Mouse (Mus musculus) splenic B cell, adult 2 months (primary cell): ENCODE results near the gene Prune2.

ENCODE experiments used
- DNase-seq: peaks from one replicate; pipeline ENCODE4 v3.0.0-alpha.2; 2011; ENCODE audit warnings: low read depth, low spot score
- H3K27me3 ChIP-seq: 2 replicates; pipeline ENCODE4 v1.6.1; 2012; ENCODE audit warnings: mild to moderate bottlenecking, low read length, moderate library complexity, mixed read lengths; ENCODE audit not compliant: control insufficient read depth, poor library complexity, insufficient read depth, severe bottlenecking
- H3K36me3 ChIP-seq: 2 replicates; pipeline ENCODE4 v1.6.1; 2012; ENCODE audit warnings: mild to moderate bottlenecking, low read length, moderate library complexity, mixed read lengths; ENCODE audit not compliant: control insufficient read depth, poor library complexity, insufficient read depth, severe bottlenecking

The Prune2 gene

DNA sequence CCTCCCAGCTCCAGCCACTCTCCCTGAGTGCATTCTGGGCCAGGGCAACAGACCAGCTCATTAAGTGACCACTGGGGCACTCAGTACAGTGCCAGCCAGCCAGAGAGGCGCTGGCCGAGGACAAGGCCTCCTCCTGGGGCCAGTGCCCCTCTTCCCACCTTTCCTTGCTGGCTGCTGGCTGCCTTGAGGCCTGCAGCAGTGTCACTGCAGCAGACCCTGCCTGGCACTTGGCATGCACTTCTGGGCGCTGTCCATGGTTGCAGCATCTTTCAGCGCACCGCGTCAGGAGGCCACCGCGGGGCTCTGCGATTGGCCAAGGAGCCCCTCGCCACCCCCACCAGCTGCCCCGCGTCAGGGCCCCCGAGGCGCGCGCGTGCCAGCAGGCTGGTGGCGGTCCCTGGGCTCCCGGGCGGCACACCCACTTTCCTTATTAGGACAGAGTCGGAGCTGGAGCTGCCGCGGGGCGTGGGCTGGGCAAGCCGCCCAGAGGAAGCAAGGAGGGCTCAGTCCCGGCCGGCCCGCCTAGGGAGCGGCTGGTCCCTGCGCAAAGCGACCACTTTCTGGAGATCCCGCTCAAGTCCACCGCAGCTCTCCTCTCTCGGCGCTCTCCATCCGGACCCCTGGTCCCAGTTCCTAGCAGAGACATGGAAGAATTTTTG is at the start of gene Prune2:
TSS of gene Prune2 (plus strand) at position 506 of the 659 bp plus-strand sequence.
- H3K27me3 ChIP-seq: no peaks in the 10 kb centered on the region
- no peak for DNase-seq
- no peaks in the 10 kb centered on the region for H3K36me3 ChIP-seq

DNA sequence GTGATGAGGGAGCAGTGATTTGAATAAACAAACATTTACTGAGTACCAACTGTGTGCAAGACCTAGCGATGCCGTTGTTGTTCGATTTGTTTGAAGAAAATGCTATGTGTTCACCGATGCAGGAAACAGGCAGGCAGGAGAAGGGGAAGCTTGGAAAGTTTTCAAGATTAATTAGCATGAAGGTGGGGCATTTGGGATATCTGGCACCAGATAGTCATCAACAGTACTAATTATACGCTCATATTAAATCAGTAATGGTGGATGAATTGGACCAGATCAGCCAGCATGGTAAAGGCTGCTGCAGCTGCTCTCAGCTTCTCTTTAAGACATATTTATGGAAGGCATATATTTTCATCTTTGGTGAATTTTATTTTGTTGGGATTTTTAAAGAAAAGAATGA is 44.4 kb upstream of the Prune2 start:
- DNase-seq: no peak
- no peaks in the 10 kb centered on the region for H3K36me3 ChIP-seq
- no peaks in the 10 kb centered on the region for H3K27me3 ChIP-seq

DNA sequence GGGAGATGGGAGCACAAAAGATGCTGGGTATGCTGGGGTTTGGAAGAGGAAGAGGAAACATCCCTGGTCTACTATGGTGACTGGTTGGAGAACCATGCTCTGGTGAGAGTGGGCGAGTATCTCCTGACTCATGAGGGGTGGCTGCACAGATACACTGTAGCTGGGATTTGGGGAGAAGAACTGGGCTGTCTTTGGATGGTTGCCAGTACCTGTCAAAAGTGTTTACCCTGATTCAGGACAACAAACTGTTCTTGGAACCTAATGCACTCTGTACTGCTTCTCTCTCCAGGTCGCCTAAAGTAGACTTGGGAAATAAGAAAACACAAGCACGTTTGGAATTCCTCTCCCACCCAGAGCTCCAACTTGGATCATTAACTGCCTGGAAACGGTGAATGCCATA is 31.4 kb upstream of the Prune2 start:
- no peaks in the 10 kb centered on the region for H3K27me3 ChIP-seq
- H3K36me3 ChIP-seq: no peaks in the 10 kb centered on the region
- DNase-seq: no peak

DNA sequence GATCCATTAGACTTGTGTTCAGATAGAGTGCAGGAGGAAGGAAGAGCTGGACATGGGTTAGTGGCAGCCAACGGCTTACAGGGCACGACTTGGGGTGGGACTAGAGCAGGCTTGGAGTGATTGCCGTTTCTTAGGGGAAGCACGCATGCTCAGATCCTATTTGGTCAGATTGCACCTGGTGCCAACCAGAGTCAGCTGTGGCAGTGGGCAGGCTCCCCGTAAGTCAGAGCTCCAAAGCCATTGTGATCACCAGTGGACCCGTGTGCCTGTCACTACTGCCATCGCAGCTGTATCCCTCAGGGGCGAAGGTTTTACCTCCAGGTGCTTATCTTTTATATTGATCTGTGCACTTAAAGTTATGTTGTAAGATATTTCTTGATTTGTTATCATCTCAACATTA is 21.3 kb upstream of the Prune2 start:
- no peaks in the 10 kb centered on the region for H3K36me3 ChIP-seq
- no peaks in the 10 kb centered on the region for H3K27me3 ChIP-seq
- no peak for DNase-seq

DNA sequence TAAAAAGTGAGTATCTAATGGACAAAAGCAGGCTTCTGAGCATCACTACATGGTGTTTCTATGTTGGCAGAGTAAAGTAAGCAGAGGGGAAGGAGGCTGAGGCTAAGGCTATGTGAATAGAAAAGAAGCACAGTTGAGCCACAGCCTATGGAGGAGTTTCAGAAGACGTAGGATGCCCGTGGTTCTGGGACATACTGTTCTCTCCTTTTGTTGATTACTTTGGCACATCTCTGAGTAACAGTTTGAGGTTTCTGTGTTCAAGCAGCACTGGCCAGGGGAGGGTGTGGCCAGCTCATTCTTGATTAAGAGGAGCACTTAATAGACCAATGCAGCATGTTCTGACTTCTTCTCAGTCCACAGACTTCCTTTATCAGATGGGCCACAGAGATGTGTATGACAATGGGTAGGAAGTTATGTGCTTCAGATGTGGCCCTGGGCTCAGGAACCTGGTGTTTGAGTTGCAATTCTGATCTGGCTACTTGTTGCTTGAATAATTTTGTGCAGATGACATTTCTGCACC is 7.1 kb upstream of the Prune2 start:
- H3K27me3 ChIP-seq: no peaks in the 10 kb centered on the region
- DNase-seq: no peak

DNA sequence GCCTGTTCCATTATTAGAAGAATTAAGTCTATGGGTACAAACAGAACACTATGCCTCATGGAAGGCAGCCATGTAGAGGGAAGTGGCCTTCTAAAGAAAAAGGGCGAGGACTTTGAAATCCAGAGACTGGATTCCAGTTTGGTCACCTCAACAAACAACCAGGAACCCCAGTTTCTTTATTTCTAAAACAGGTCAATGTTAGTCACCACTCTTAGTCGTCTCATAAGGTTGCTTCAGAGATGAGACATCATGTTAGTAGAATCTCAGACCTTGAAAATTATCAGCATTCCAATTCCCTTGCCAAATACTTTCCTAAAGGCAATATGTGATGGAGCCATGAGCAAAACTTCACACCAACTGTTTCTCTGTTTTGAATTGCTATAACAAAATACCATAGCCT is 6.6 kb upstream of the Prune2 start:
- no peaks in the 10 kb centered on the region for H3K27me3 ChIP-seq
- DNase-seq: no peak
- no peaks in the 10 kb centered on the region for H3K36me3 ChIP-seq

More for the DNA sequence above, 7.1 kb upstream of the Prune2 start:
- no peaks in the 10 kb centered on the region for H3K36me3 ChIP-seq

DNA sequence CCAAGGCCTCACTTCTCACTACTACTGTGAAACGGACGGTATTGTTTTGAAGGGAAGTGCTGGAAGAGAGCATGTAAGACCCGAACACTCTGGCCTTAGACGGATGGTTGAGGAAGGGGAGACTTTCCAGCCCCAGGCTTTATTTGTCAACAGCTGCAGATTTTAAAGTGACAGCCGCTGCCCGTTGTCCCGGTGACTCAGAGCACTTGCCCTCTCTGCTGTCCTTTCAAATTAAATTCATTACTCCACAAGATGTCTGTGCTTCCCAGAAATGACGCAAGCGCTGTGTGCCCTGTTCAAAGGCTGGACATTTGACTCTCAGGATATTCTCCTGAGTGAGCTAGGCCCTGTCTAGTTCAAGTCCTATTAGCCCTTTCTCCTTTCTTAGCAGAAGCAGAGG is 5.9 kb upstream of the Prune2 start:
- no peak for DNase-seq
- no peaks in the 10 kb centered on the region for H3K27me3 ChIP-seq
- no peaks in the 10 kb centered on the region for H3K36me3 ChIP-seq

DNA sequence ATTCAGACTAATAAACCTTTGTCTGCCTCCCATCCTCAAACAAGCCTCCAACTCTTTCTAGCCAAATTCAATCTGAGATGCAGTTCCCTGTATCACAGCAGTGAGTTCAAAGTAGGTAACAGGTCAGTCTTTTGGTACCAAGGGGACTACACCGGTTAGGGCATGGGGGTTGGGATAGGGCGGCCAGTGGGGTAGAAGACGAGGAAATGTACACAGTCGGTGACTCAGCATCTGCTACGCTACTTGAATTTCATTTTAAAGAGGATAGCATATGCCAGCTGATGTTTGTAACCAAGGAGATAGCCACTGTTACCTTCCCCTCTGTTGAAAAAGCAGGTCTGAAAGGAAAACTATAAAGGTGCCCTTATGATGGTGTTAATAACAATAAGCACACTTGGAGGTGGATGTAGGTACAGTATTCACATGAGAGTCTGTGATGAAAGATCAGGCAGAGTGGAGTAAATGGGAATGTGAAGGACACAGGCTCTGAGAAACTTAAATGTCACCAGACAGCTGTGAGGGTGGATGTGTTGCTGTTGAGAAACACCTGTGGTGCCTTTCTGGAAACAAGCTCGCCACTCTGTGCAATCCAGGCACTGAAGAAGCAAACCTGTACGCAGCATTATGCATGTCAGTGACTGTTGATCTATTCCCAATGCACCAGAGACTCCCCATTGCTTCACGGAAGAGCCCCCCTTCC is 5.1 kb upstream of the Prune2 start:
- DNase-seq: no peak
- Histone ChIP-seq H3K36me3 (no peaks in the 10 kb centered on the region), H3K27me3 (no peaks in the 10 kb centered on the region)

DNA sequence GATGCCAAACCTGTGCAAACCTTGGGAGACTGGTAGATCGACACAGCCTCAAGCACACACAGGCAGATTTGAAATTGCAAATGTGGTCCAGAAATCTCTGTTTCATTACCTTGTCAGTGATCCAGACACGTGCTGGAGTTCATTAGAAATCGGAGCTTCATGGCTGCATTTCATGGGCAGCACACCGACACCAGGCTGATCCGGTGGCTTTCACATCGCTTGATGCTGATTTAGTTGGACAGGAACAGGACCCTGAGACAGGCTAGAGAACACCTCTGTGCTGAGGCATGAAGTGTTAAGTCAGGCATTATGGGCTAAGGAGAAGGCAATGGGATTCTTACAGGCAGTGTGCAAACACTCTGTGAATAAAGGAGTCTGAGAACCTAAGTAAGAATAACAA is 1.2 kb upstream of the Prune2 start:
- DNase-seq: no peak
- Histone ChIP-seq H3K27me3 (no peaks in the 10 kb centered on the region), H3K36me3 (no peaks in the 10 kb centered on the region)

DNA sequence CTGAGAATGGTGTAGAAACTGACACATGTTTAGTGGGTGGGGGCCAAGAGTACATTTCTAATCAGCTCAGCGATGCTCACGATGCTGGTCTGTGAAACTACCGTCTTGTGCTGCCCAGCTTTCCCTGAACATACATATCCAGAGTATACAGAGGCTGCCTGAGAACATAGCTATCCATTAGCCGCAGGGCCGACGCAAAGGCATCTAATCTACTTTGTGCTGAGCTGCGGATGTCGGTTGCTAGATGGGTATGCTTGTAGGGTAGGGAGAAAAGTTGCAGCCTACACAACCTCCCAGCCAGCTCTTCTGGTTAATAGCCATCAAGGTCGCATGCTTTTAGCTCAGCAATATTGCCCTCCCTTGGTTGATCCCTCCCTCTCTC is 696 bp upstream of the Prune2 start:
- no peaks in the 10 kb centered on the region for H3K27me3 ChIP-seq
- no peak for DNase-seq

DNA sequence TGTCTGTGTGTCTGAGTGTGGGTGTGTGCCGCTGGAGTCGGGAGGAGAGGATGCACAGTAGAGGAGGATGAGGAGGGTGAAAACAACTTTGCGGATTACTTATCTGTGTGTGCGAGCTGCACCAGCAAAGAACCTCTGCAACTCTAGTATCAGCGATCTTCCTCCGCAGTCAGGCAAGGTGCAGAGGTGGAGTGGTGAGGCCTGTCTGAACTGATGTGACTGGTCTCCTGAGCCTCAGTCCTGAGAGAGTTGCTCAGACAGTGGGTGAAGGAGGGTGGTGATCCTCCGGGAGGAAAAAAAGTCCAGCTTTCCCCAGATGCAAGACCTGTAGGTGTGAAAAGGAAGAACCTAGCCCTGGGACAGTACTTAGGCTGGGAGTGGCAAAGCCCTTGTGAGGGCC is 401 bp downstream of the Prune2 start:
- no peak for DNase-seq
- no peaks in the 10 kb centered on the region for H3K36me3 ChIP-seq
- no peaks in the 10 kb centered on the region for H3K27me3 ChIP-seq

More for the DNA sequence above, 696 bp upstream of the Prune2 start:
- no peaks in the 10 kb centered on the region for H3K36me3 ChIP-seq

DNA sequence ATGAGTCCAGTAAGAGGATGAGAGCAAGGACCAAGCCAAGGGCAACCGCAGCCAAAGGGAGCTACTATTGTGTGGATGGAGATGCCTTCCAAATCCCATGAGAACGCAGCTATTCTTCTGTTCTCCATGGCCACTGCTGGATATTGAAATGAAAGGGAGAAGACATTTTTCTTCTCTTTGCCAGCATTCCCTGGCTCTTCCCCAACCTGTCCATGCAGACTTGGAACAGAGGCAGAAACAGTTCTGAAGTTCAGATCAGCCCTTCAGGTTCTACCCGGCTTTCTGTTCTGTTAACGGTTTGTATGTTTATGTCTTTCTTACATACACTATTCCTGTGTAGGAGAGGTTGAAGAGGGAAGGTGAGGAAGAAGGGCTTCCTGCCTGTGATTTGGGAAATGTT is 3.1 kb downstream of the Prune2 start:
- H3K27me3 ChIP-seq: no peaks in the 10 kb centered on the region
- DNase-seq: no peak
- H3K36me3 ChIP-seq: no peaks in the 10 kb centered on the region

DNA sequence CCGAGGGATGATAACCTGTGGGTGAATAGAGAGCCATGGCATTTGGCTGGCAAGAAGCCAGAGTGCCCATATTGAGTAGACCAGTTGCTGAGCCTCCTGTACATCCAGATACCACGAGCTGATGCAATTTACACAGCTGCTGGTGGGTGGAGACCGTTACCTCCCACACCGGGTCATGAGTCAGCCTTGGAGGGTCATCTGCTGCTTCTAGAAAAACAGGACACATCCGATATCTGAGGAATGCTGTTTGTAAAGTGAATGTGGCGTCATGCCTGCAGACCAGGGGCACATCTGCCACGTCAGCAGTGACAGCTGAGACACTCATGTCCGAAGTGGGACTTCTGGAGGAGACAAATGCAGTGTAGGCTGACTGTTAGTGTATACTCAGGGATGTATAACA is 3.6 kb downstream of the Prune2 start:
- DNase-seq: no peak
- Histone ChIP-seq H3K27me3 (no peaks in the 10 kb centered on the region), H3K36me3 (no peaks in the 10 kb centered on the region)

DNA sequence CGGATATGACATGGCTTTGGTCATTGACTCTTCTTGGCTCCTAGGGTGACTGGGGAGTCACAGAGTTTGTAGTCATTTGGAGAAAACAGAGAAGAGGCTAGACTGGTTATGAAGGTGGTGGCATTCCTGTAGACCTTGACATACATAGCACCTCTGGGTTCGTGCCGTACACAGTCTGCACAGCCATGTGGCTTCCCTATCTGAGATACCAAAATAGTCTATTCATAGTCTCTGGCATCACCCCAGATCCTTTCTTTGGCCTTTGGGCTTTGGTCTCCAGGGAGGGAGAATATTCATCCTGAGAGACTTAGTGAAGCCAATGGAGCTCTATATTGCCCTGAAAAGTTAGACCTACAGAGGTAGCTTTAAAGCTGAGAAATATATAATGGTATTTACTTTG is 5.1 kb downstream of the Prune2 start:
- no peak for DNase-seq
- Histone ChIP-seq H3K36me3 (no peaks in the 10 kb centered on the region), H3K27me3 (no peaks in the 10 kb centered on the region)

DNA sequence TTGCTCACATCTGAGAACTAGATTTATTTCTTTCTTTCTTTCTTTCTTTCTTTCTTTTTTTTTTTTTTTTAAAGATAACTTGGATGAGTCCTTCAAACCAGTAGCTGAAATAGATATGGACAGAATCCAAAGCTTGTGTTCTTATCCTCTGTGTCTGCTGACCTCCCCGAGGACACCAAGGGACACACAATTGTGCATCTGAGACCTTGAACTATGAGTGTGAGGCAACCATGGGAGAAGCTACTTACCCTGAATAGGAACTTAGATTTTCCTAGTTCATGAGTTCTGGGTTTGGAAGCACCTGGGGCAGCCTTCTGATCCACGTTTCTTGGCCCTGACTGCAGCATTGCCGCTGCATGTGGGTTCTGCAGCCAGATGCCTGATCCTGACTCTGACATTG is 7.3 kb downstream of the Prune2 start:
- Histone ChIP-seq H3K27me3 (no peaks in the 10 kb centered on the region), H3K36me3 (no peaks in the 10 kb centered on the region)
- DNase-seq: no peak
